ENCODE assay signal across 13 mouse cellular contexts in the genomic region with DNA sequence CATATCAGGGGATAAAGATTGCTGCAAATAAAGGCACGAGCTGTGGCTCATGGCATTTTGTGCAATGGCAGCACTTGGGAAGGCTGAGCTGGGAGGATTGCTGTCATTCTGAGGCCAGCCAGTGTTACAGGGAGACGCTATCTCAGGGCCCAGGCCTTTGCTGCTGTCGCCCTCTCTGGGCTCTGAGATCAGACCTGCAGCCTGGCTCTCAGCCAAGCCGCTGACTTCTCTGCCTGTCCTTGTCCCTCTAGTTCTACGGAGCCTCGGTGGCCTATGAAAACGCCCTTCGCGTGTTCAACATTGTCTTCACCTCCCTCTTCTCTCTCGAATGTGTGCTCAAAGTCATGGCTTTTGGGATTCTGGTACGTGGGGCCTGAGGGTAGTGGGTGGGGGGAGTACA.
DNase-seq lines count a peak whose midpoint lies in the region; ATAC-seq and TF ChIP-seq lines count a peak whose summit lies in the region.
"Had no signal": no experiment of that assay in that cellular context is flagged by ENCODE, and none has a peak within 500 bp of the region (broad histone marks: within the 10 kb centered on the region; RNA-seq: fewer than 3 reads in every experiment).

No protein-coding gene starts in this region.

- WGBS in heart, embryonic 13.5 days, result 38% methylated on average over 11 of the region's 11 CpGs
- 36% methylated on average over 11 of the region's 11 CpGs for WGBS in liver, postnatal 0 days (ENCODE audit: insufficient replicate concordance)
- 77% methylated on average over 11 of the region's 11 CpGs for WGBS in midbrain, embryonic 16.5 days

- H3K4me1 ChIP-seq in heart, embryonic 13.5 days, result peaks cover 21% of the 10 kb centered on the region
- H3K4me1 ChIP-seq in liver, postnatal 0 days (ENCODE audit: insufficient read depth), result peaks cover 30% of the 10 kb centered on the region
- no peaks in the 10 kb centered on the region for H3K4me1 ChIP-seq in midbrain, embryonic 16.5 days (ENCODE audit: control insufficient read depth, insufficient read depth, low read length)

- DNase-seq in heart, adult 18-20 months, result no peak
- DNase-seq in MEL-GATA-1-ER (ENCODE audit: extremely low read depth, low read depth), result peak; percentile 54
- peak; percentile 89 for DNase-seq in liver, postnatal 0 days
- DNase-seq in thymus, postnatal 36 days, result no peak
- DNase-seq in right cerebral cortex, postnatal 36 days (ENCODE audit: low spot score in 2 of 2), result no peak
- DNase-seq: lung, postnatal 4 days; retina, postnatal 1 day; thymus, adult 18-20 months had no signal

- H3K4me2 ChIP-seq in heart, embryonic 13.5 days, result 0 out of 2 replicates have a peak overlapping the region, but pooled peaks have one; percentile 0
- H3K4me2 ChIP-seq in liver, postnatal 0 days (ENCODE audit: low read depth, low read length), result peak overlapping the region; percentile 60
- H3K4me2 ChIP-seq in midbrain, embryonic 16.5 days (ENCODE audit: low read length), result no peak overlapping the region
- H3K4me2 ChIP-seq: limb, embryonic 12.5 days had no signal

- peaks cover 8% of the 10 kb centered on the region; the same call in 1 of the 2 replicates for H3K27me3 ChIP-seq in heart, embryonic 13.5 days (replicated peaks)
- 0 out of 2 replicates have a peak, but pooled peaks cover under 1% of the 10 kb centered on the region for H3K27me3 ChIP-seq in liver, postnatal 0 days (ENCODE audit: insufficient read depth, low read length)
- H3K27me3 ChIP-seq in midbrain, embryonic 16.5 days (ENCODE audit: control insufficient read depth, insufficient read depth, low read depth, low read length), result no peaks in the 10 kb centered on the region

- peak; percentile 42 for TF ChIP-seq CTCF in liver, postnatal 0 days (IDR thresholded peaks at IDR 0.05; ENCODE audit: low read depth)

- H3K27ac ChIP-seq in heart, embryonic 13.5 days (replicated peaks), result peak overlapping the region; percentile 29; the same call in 1 of the 2 replicates
- peak overlapping the region; percentile 76 for H3K27ac ChIP-seq in liver, postnatal 0 days (ENCODE audit: low read depth)
- H3K27ac ChIP-seq in midbrain, embryonic 16.5 days (ENCODE audit: low read length), result no peak overlapping the region
- H3K27ac ChIP-seq: limb, embryonic 12.5 days had no signal

- no peak for ATAC-seq in heart, embryonic 13.5 days (ENCODE audit: extremely low read depth, insufficient number of reproducible peaks, low FRiP score, low TSS enrichment)
- ATAC-seq in common myeloid progenitor, adult 5-6 weeks (replicated peaks; ENCODE audit: low read depth, poor library complexity, severe bottlenecking), result peak; percentile 74
- peak; percentile 93 for ATAC-seq in liver, postnatal 0 days
- ATAC-seq in midbrain, embryonic 16.5 days, result no peak
- ATAC-seq: Patski had no signal

- H3K4me3 ChIP-seq in heart, embryonic 13.5 days, result no peak overlapping the region
- peak overlapping the region; percentile 25 for H3K4me3 ChIP-seq in liver, postnatal 0 days (ENCODE audit: low read depth, low read length)
- H3K4me3 ChIP-seq in midbrain, embryonic 16.5 days (ENCODE audit: low read depth, low read length), result no peak overlapping the region
- H3K4me3 ChIP-seq: limb, embryonic 12.5 days had no signal

- TF ChIP-seq EP300 in liver, postnatal 0 days (IDR thresholded peaks at IDR 0.05; ENCODE audit: low read depth), result peak; percentile 70

- H3K36me3 ChIP-seq in heart, embryonic 13.5 days, result no peaks in the 10 kb centered on the region
- H3K36me3 ChIP-seq in liver, postnatal 0 days (replicated peaks; ENCODE audit: insufficient read depth, low read length), result no peaks in the 10 kb centered on the region
- peaks cover 19% of the 10 kb centered on the region for H3K36me3 ChIP-seq in midbrain, embryonic 16.5 days (ENCODE audit: control insufficient read depth, insufficient read depth, low read length)
- H3K36me3 ChIP-seq: limb, embryonic 12.5 days had no signal

- 0 out of 2 replicates have a peak overlapping the region, but pooled peaks have one; percentile 2 for H3K9ac ChIP-seq in heart, embryonic 13.5 days
- peak overlapping the region; percentile 68 for H3K9ac ChIP-seq in liver, postnatal 0 days (replicated peaks)
- H3K9ac ChIP-seq in midbrain, embryonic 16.5 days (ENCODE audit: low read depth, low read length), result no peak overlapping the region
- H3K9ac ChIP-seq: limb, embryonic 12.5 days had no signal

- no peaks in the 10 kb centered on the region for H3K9me3 ChIP-seq in heart, embryonic 13.5 days
- no peaks in the 10 kb centered on the region for H3K9me3 ChIP-seq in liver, postnatal 0 days (ENCODE audit: low read length)
- H3K9me3 ChIP-seq in midbrain, embryonic 16.5 days (replicated peaks; ENCODE audit: control insufficient read depth, low read length, poor library complexity, severe bottlenecking), result no peaks in the 10 kb centered on the region

Comparison
In these comparisons a context has a peak if more than half of its experiments do, and no peak if none do; other contexts are left out.
1. ATAC-seq: peak in common myeloid progenitor, adult 5-6 weeks (single experiment) and liver, postnatal 0 days (single experiment); none in heart, embryonic 13.5 days (single experiment) and midbrain, embryonic 16.5 days (single experiment).
2. DNase-seq: peak in MEL-GATA-1-ER (single experiment) and liver, postnatal 0 days (single experiment); none in heart, adult 18-20 months (0 of 2), thymus, postnatal 36 days (0 of 2) and right cerebral cortex, postnatal 36 days (0 of 2).